Mouse (Mus musculus) lung, postnatal 14 days (tissue): ENCODE results near the gene Mettl22.

Source experiments
- DNase-seq: peaks from one replicate; pipeline ENCODE4 v3.0.0; 2021

Mettl22 gene

GRCm38 (mm10) chr16:8512830-8513229, 42.2 kb downstream of the Mettl22 start:
- DNase-seq = no peak

- peak; percentile 89 for DNase-seq
Observed at GRCm38 (mm10) chr16:8513236-8513906, 42.8 kb downstream of the Mettl22 start, which contains the start of gene Abat. Gene Abat (plus strand): TSS chr16:8513429.

GRCm38 (mm10) chr16:8514180-8514579, 43.6 kb downstream of the Mettl22 start:
- peak; percentile 39 for DNase-seq

- DNase-seq = no peak
Observed at GRCm38 (mm10) chr16:8520525-8520924, 49.9 kb downstream of the Mettl22 start.

GRCm38 (mm10) chr16:8521322-8521721, 50.7 kb downstream of the Mettl22 start:
- DNase-seq = no peak

- DNase-seq = peak; percentile 17
Observed at GRCm38 (mm10) chr16:8523480-8524144, 53.0 kb downstream of the Mettl22 start.

- no peak for DNase-seq
Observed at GRCm38 (mm10) chr16:8524163-8524847, 53.7 kb downstream of the Mettl22 start.

- DNase-seq = no peak
Observed at GRCm38 (mm10) chr16:8525293-8525692, 54.7 kb downstream of the Mettl22 start.

- no peak for DNase-seq
Observed at GRCm38 (mm10) chr16:8525877-8526276, 55.3 kb downstream of the Mettl22 start.

- no peak for DNase-seq
Observed at GRCm38 (mm10) chr16:8529389-8529788, 58.8 kb downstream of the Mettl22 start.

GRCm38 (mm10) chr16:8530018-8530417, 59.4 kb downstream of the Mettl22 start:
- no peak for DNase-seq

GRCm38 (mm10) chr16:8532461-8532860, 61.9 kb downstream of the Mettl22 start:
- DNase-seq = no peak

GRCm38 (mm10) chr16:8532894-8533293, 62.3 kb downstream of the Mettl22 start:
- DNase-seq = no peak

- DNase-seq = no peak
Observed at GRCm38 (mm10) chr16:8533477-8533876, 62.9 kb downstream of the Mettl22 start.

- DNase-seq = no peak
Observed at GRCm38 (mm10) chr16:8534466-8535200, 64.0 kb downstream of the Mettl22 start.

- no peak for DNase-seq
Observed at GRCm38 (mm10) chr16:8535411-8535810, 64.8 kb downstream of the Mettl22 start.

- no peak for DNase-seq
Observed at GRCm38 (mm10) chr16:8539150-8539865, 68.7 kb downstream of the Mettl22 start.
